Mouse (Mus musculus) heart, embryonic 10.5 days (tissue): ENCODE measurements around the gene Skp2. TPM values are rescaled to one million over a fixed set of nuclear protein-coding genes. Genes with fewer than 3 reads are reported as not detected.

Experiments used
- DNase-seq: peaks from one replicate; pipeline ENCODE4 v3.0.0-alpha.2; 2017; ENCODE audit warnings: low spot score
- H3K27ac ChIP-seq: fragments of 300-500 bp; sonication (generic); 2 replicates; pipeline ENCODE4 v1.5.1; 2016; ENCODE audit warnings: mild to moderate bottlenecking
- H3K27me3 ChIP-seq: fragments of 300-500 bp; sonication (generic); 2 replicates; pipeline ENCODE4 v1.6.1; 2016; ENCODE audit warnings: mild to moderate bottlenecking; ENCODE audit not compliant: poor library complexity, insufficient read depth, severe bottlenecking
- H3K36me3 ChIP-seq: fragments of 300-500 bp; sonication (generic); 2 replicates; pipeline ENCODE4 v1.6.1; 2016; ENCODE audit warnings: mild to moderate bottlenecking, moderate library complexity
- H3K4me1 ChIP-seq: fragments of 300-500 bp; sonication (generic); 2 replicates; pipeline ENCODE4 v1.6.1; 2016; ENCODE audit warnings: mild to moderate bottlenecking
- H3K4me3 ChIP-seq: fragments of 300-500 bp; sonication (generic); 2 replicates; pipeline ENCODE4 v1.5.1; 2016; ENCODE audit warnings: mild to moderate bottlenecking, moderate library complexity
- H3K9me3 ChIP-seq: fragments of 300-500 bp; sonication (generic); 2 replicates; pipeline ENCODE4 v1.6.1; 2016; ENCODE audit warnings: mild to moderate bottlenecking, moderate library complexity
- WGBS: fragments of 180-500 bp; shearing (Covaris S2); methylation state at CpG from one replicate; pipeline ENCODE4 v1.1.7; 2016; 5-methylcytosine and 5-hydroxymethylcytosine counted together
- polyA plus RNA-seq: library from polyadenylated mRNA; unstranded; fragments of >200 nt; fragmentation: Nextera tagmentation; extraction: Ambion mirVana; gene quantifications from 2 replicates; pipeline ENCODE4 v1.2.1, GENCODE M21; 2016

Skp2 gene
- polyA plus RNA-seq, 1 experiment from 2014 or later: 76.3 TPM

DNA sequence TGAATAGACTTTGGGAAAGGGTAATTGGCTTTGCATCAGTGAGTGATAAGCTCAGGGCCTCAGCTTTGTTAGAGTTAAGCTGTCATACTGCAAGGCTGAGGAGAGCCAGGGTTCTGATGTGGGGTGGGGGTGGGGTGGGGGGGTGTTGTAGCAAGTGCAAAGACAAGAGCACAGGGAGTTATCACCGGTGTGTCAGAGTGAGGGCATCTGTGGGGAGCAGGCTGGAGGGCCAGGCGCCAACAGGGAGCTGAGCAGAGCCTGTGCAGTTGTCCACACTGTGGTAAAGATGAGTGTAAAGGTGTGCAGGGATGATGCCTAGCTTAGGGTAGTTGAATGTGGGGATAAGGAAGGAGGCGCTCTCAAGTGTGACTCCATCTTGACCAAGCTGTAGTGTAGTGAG is 73.9 kb downstream of the Skp2 start:
- Histone ChIP-seq H3K4me1 (peaks cover 69% of the 10 kb centered on the region), H3K27ac (peak overlapping the region; percentile 76)
- 39% methylated on average over 3 of the region's 3 CpGs for WGBS

DNA sequence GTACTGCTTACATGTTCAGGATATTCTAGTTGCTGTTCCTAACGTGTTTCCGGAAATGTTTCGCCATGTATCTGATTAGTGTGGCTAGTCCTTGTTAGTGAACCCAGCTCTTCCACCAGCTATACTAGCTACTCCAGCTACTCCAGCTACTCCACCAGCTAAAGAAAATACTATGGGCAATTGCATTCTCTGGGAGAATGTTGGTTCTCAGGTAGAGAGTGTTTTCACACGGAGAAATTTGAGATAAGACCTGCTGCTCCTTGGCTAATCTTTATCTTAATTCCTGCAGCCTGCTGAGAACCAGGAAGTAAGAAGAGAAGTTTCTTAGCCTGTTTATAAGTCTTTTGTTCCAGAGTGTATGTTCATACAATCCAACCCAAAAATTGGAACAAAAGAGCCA is 75.0 kb downstream of the Skp2 start:
- Histone ChIP-seq H3K9me3 (no peaks in the 10 kb centered on the region), H3K27me3 (no peaks in the 10 kb centered on the region), H3K4me1 (peaks cover 70% of the 10 kb centered on the region), H3K4me3 (0 out of 2 replicates have a peak overlapping the region, but pooled peaks have one; percentile 0), H3K36me3 (peaks cover 11% of the 10 kb centered on the region; the same call in 1 of the 2 replicates), H3K27ac (peak overlapping the region; percentile 56; the same call in 1 of the 2 replicates)
- 27% methylated on average over 4 of the region's 4 CpGs for WGBS
- no peak for DNase-seq

More for the DNA sequence above, 73.9 kb downstream of the Skp2 start:
- DNase-seq: no peak
- no peaks in the 10 kb centered on the region for H3K27me3 ChIP-seq
- H3K9me3 ChIP-seq: no peaks in the 10 kb centered on the region
- H3K36me3 ChIP-seq: peaks cover 15% of the 10 kb centered on the region; the same call in 1 of the 2 replicates
- no peak overlapping the region for H3K4me3 ChIP-seq

GRCm38 (mm10) chr15:9079626-9080025 is 75.6 kb downstream of the Skp2 start:
- H3K27me3 ChIP-seq: no peaks in the 10 kb centered on the region
- H3K4me3 ChIP-seq: peak overlapping the region; percentile 16; the same call in 1 of the 2 replicates
- H3K36me3 ChIP-seq: peaks cover 7% of the 10 kb centered on the region; the same call in 1 of the 2 replicates
- peak overlapping the region; percentile 90 for H3K27ac ChIP-seq
- 37% methylated on average over 5 of the region's 5 CpGs for WGBS
- DNase-seq: no peak
- peaks cover 75% of the 10 kb centered on the region for H3K4me1 ChIP-seq
- no peaks in the 10 kb centered on the region for H3K9me3 ChIP-seq

- Histone ChIP-seq H3K9me3 (no peaks in the 10 kb centered on the region), H3K27me3 (no peaks in the 10 kb centered on the region), H3K36me3 (no peaks in the 10 kb centered on the region; the same call in 1 of the 2 replicates), H3K4me3 (peak overlapping the region; percentile 42), H3K4me1 (peaks cover 85% of the 10 kb centered on the region), H3K27ac (peak overlapping the region; percentile 90)
- 25% methylated on average over 12 of the region's 12 CpGs for whole genome bisulfite sequencing
- DNase-seq: peak; percentile 87
Observed at GRCm38 (mm10) chr15:9078481-9079300, 76.5 kb downstream of the Skp2 start.

DNA sequence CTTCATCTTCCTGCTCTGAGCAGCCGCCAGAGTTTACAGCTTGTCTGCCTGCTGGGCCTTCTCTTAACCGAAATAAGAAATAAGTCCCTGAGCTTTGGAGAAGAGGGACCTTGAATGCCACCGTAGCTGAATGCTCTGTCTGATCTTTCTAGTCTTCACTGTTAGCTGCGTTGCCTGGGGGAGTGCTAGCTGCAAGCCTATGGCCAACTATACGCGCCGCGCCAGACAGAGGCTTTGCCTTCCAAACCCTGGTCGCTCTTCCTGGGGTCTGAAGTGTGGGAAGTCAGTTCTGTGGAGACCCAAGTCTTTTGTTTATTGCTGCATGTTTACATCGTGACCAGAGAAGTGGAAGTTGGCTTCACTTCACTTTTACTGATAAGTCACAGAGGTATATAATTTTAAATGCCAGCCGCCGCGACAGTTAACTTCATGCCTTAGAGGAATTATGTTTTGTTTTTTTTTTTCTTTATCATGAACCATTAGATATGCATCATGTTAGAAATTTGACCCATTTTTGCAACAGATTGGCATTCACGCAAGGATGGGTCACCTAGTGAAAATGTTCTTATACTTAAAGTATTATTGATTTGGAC is 79.5 kb downstream of the Skp2 start:
- H3K27me3 ChIP-seq: no peaks in the 10 kb centered on the region
- no peaks in the 10 kb centered on the region for H3K9me3 ChIP-seq
- WGBS: 47% methylated on average over 14 of the region's 14 CpGs
- peak overlapping the region; percentile 99 for H3K4me3 ChIP-seq
- peaks cover 67% of the 10 kb centered on the region for H3K4me1 ChIP-seq
- DNase-seq: no peak
- peak overlapping the region; percentile 99 for H3K27ac ChIP-seq
- no peaks in the 10 kb centered on the region for H3K36me3 ChIP-seq

DNA sequence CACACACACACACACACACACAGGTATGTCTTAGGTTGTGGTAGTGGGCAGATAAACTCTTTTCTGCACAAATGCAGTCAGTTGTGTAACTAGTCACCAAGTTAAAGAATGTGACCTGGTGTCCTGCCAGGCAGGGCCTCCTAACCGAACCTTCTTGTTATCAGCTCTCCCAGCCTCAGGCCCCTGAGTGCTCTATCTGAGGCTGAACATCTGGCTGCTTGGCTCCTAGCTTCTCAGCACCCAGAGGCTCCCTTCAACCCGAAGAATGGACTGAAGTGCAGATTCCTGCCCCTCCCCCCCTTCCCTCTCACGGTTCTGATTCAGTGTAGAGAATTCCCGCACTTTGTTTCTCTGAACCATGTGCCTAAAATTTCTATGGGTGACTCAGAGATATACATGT is 80.6 kb downstream of the Skp2 start:
- Histone ChIP-seq H3K27ac (peak overlapping the region; percentile 99), H3K27me3 (no peaks in the 10 kb centered on the region), H3K4me3 (peak overlapping the region; percentile 99), H3K9me3 (no peaks in the 10 kb centered on the region), H3K4me1 (peaks cover 66% of the 10 kb centered on the region), H3K36me3 (no peaks in the 10 kb centered on the region)
- under 1% methylated on average over 4 of the region's 4 CpGs for WGBS
- DNase-seq: peak; percentile 95

GRCm38 (mm10) chr15:9074139-9074538 is 81.1 kb downstream of the Skp2 start:
- WGBS: 18% methylated on average over 2 of the region's 2 CpGs
- H3K27me3 ChIP-seq: no peaks in the 10 kb centered on the region
- H3K27ac ChIP-seq: peak overlapping the region; percentile 99
- no peaks in the 10 kb centered on the region for H3K9me3 ChIP-seq
- no peak for DNase-seq
- H3K4me3 ChIP-seq: peak overlapping the region; percentile 99
- H3K36me3 ChIP-seq: no peaks in the 10 kb centered on the region
- peaks cover 60% of the 10 kb centered on the region for H3K4me1 ChIP-seq

DNA sequence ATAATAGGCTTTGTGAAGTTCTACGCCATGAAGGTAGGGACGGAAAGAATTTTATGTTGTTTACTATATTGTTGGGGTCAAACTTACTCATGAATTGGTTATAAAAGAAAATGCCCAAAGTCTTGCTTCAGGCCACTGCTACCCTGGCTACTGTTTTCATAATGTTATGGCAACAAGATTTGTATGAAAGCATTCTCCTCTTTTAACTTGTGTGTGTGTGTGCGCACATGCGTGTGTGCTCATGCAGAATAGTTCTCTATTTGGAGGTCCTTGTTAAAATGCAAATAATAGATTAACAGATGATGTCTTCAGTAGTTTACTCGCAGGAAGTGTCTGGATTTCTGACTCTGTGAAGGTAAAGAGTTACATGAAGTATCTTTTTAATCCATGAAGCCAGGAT is 81.5 kb downstream of the Skp2 start:
- Histone ChIP-seq H3K27ac (peak overlapping the region; percentile 99), H3K9me3 (no peaks in the 10 kb centered on the region), H3K4me1 (peaks cover 56% of the 10 kb centered on the region), H3K4me3 (peak overlapping the region; percentile 99), H3K36me3 (no peaks in the 10 kb centered on the region), H3K27me3 (no peaks in the 10 kb centered on the region)
- no peak for DNase-seq
- WGBS: 75% methylated on average over 5 of the region's 5 CpGs

DNA sequence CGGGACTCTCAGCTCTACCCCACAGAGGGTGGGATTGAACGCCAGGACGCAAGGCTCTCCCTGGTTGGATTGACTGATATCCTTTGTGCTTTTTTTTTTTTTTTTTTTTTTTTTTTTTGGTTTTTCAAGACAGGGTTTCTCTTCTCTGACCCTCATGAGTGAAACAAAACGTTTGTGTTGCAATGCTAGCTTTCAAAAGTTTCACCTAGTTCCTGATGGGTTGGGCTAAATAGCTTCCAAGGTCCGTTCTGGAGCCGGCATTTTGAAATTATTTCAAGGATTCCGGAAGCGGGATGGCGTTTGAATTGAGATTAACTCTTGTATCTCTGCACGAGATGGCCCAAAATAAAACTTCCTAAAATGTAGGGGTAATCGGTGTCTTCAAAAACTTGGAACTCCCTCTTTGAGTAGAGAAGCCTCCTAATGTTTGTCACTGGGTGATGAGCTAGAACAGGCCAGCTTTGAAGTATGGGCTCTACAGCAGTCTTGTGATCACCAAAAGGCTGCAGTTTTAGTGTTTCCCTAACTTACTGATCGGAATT is 82.1 kb downstream of the Skp2 start:
- H3K27me3 ChIP-seq: no peaks in the 10 kb centered on the region
- WGBS: 22% methylated on average over 12 of the region's 12 CpGs
- peaks cover 50% of the 10 kb centered on the region for H3K4me1 ChIP-seq
- H3K27ac ChIP-seq: peak overlapping the region; percentile 99
- H3K9me3 ChIP-seq: no peaks in the 10 kb centered on the region
- DNase-seq: no peak
- H3K36me3 ChIP-seq: no peaks in the 10 kb centered on the region
- peak overlapping the region; percentile 99 for H3K4me3 ChIP-seq

- 10% methylated on average over 5 of the region's 5 CpGs for WGBS
- peak overlapping the region; percentile 99 for H3K27ac ChIP-seq
- no peaks in the 10 kb centered on the region for H3K9me3 ChIP-seq
- H3K36me3 ChIP-seq: no peaks in the 10 kb centered on the region
- DNase-seq: no peak
- peaks cover 45% of the 10 kb centered on the region for H3K4me1 ChIP-seq
- no peaks in the 10 kb centered on the region for H3K27me3 ChIP-seq
- H3K4me3 ChIP-seq: peak overlapping the region; percentile 99
Observed at GRCm38 (mm10) chr15:9072630-9073029, 82.6 kb downstream of the Skp2 start.

DNA sequence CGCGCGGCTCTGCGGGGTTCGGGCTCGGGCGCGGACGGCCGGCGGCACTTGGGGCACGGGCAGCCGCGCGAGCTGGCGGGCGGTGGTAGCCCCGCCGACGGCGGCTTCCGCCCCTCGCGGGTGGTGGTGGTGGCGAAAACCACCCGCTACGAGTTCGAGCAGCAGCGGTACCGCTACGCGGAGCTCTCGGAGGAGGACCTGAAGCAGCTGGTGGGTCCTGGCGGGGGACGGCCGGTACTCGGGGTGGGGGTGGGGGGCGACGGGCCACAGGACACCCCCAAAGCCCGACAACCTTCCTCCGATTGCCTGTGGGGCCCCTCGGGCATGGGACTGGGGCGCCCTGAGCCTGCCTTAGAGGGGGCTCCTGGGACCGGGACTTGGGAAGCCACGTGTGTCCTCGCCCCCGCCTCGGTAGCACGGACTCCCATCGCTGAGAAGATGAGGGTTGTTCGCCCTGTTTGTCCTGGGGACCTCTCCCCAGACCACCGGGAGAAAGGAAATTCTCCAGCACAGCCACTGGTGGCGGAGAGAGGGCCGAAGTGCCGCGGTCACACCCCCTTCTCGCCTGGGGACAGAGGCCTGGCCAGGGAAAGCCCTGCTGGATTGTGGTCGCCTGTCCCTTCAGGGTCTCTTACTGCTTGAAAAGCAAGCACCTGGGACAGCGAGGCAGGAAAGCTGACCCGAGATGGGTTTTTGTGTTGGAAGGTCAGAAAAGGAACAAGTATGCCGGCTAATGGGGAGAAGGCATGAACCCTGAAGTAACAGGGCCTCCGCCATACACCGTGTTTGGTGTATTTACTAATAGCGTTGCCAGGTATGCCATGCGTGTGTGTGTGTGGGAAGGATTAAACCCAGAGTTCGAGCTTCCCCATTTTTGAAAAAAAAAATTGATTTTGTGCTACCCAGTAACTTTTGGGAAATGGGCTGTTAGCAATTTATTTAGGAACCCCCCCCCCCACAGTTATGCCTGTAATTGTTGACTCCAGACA is 83.4 kb downstream of the Skp2 start:
- DNase-seq: peak; percentile 83
- no peaks in the 10 kb centered on the region for H3K9me3 ChIP-seq
- no peaks in the 10 kb centered on the region for H3K36me3 ChIP-seq
- H3K27me3 ChIP-seq: no peaks in the 10 kb centered on the region
- H3K4me1 ChIP-seq: peaks cover 39% of the 10 kb centered on the region
- peak overlapping the region; percentile 99 for H3K4me3 ChIP-seq
- peak overlapping the region; percentile 99 for H3K27ac ChIP-seq
- WGBS: under 1% methylated on average over 66 of the region's 66 CpGs

- H3K27ac ChIP-seq: peak within 1 kb of the TSS; percentile 99
- peak within 1 kb of the TSS; percentile 99 for H3K4me3 ChIP-seq
- under 1% methylated on average over 54 of the region's 54 CpGs for WGBS
- H3K36me3 ChIP-seq: no peaks in the 10 kb centered on the region
- H3K27me3 ChIP-seq: no peaks in the 10 kb centered on the region
- DNase-seq: peak; percentile 99
- no peaks in the 10 kb centered on the region for H3K9me3 ChIP-seq
- peaks cover 31% of the 10 kb centered on the region for H3K4me1 ChIP-seq
Observed at GRCm38 (mm10) chr15:9070912-9071555, 84.2 kb downstream of the Skp2 start, which contains the start of gene Nadk2. TSS of gene Nadk2 (plus strand) at chr15:9071260.
